Mouse (Mus musculus) spleen, adult 10 weeks (tissue): ENCODE results near the gene Nap1l3. TPM values are rescaled to one million over a fixed set of nuclear protein-coding genes. Genes with fewer than 3 reads are reported as not detected.

Experiments used
- polyA plus RNA-seq: library from polyadenylated mRNA; stranded (reverse); fragments of 350-450 nt; fragmentation: Illumina TruSeq; extraction: RNeasy Lipid Tissue Mini Kit (QIAGEN cat#74804); gene quantifications from one replicate; pipeline ENCODE4 v1.2.3, GENCODE M21; 2015; ENCODE audit warnings: low replicate concordance; ENCODE audit not compliant: insufficient read depth

Nap1l3 gene
- 1.2 TPM for polyA plus RNA-seq

GRCm38 (mm10) chrX:122396781-122397581, at the start of gene Nap1l3:
Gene Nap1l3 (minus strand): TSS chrX:122397401.

